Mouse (Mus musculus) embryonic fibroblast, embryonic 13.5 days (primary cell): ENCODE data around the gene Tdrd6.

ENCODE experiments used
- CTCF ChIP-seq: IDR thresholded peaks from 2 replicates; pipeline ENCODE4 v1.5.1; 2011; ENCODE audit warnings: mild to moderate bottlenecking, control low read depth, low read length, moderate library complexity, borderline replicate concordance; ENCODE audit not compliant: insufficient read depth
- POLR2A ChIP-seq: IDR thresholded peaks from 2 replicates; pipeline ENCODE4 v1.6.1; 2011; ENCODE audit warnings: low read depth, mild to moderate bottlenecking, control low read depth, low read length, moderate library complexity

DNA sequence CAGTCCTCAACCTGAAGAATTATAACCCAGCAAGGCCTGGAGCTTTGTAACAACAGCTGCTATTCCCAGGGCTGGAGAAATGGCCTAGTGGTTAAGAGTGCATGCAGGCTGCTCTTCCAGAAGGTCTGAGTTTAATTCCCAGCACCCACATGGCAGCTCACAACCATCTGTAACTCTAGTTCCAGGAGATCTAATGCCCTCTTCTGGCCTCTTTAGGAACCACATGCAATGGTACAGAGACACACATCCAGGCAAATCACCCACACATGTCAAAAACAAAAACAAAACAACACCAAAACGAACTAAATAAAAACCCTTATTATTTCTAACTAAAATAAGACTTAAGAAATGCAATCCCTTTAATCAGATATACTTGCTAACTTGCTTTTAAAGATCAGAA lies 10.7 kb upstream of the Tdrd6 start:
- TF ChIP-seq POLR2A (no peak), CTCF (no peak)
